Mouse (Mus musculus) testis, postnatal 10 days (tissue): ENCODE measurements around the gene Olfr314.
"Not testable (repeated sequence)": the region's sequence is repeated elsewhere in the genome, so short reads cannot be mapped to it uniquely, and the experiment has no call there.

Experiments
- DNase-seq: peaks from one replicate; pipeline ENCODE4 v3.0.0; 2021; ENCODE audit warnings: low spot score

Gene Olfr314

GRCm38 (mm10) chr11:58832541-58832940, 49.8 kb downstream of the Olfr314 start:
- not testable (repeated sequence) for DNase-seq
